Mouse (Mus musculus) stomach, postnatal 0 days (tissue): ENCODE measurements around the gene Gm17606.
A peak's percentile ranks its signal among the peaks of the same experiment; 100 is the strongest.

Source experiments
- CTCF ChIP-seq: IDR thresholded peaks from 2 replicates; pipeline ENCODE4 v1.5.1; 2016; ENCODE audit warnings: antibody characterized with exemption, low read depth, mild to moderate bottlenecking, moderate library complexity
- EP300 ChIP-seq: optimal IDR thresholded peaks from 2 replicates; pipeline ENCODE3; 2016; ENCODE audit warnings: antibody characterized with exemption

DNA sequence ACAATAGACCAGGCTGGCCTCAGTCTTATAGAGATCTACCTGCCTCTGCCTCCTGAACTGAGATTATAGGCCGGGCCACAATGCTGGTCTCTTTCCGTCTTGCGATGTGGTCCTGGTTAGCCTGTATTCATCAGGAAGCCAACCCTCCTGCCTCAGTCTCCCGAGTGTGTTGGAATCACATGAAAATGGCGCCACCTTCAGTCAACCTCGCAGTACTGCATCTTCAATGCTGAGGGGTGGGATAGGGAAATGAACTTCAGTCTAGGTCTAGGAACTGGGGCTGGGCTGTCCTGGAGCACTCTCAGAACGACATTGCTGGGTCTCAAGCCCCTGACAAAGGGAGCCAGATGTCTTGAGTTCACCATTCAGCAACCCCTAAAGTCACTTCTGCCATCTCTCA, 43.7 kb upstream of the Gm17606 start:
- peak; percentile 65 for TF ChIP-seq CTCF
- no peak for TF ChIP-seq EP300
